Mouse (Mus musculus): ENCODE measurements around the gene Ifnar2. TPM values are rescaled to one million over a fixed set of nuclear protein-coding genes. Genes with fewer than 3 reads are reported as not detected.

Ifnar2 gene
- polyA plus RNA-seq, 1 experiment from 2014 or later = 29.9 TPM

DNA sequence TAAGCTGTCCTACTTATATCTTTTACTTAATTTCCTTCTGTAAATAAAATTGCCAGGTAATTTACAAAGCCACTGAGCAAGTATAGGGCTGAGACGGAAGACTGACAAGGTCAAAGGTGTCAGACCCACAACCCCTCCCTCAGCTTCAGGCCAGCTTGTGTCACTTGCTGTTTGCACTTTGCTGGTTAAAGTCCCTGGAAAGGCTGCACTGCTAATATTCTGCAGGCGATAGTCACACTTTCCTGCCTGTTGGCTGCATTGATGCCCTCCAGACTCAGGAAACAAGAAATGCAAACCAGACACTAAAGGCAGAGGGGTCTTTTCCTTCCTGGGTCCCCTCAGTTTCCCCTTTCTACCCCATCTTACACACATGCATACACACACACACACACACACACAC lies 10.6 kb upstream of the Ifnar2 start:
- WGBS = 74% methylated on average over 2 of the region's 2 CpGs
- Histone ChIP-seq H3K36me3 (replicated peaks) (no peaks in the 10 kb centered on the region), H3K27ac (no peak overlapping the region), H3K4me3 (replicated peaks) (no peak overlapping the region), H3K9ac (no peak overlapping the region), H3K9me3 (no peaks in the 10 kb centered on the region), H3K4me1 (0 out of 2 replicates have a peak, but pooled peaks cover 2% of the 10 kb centered on the region), H3K4me2 (no peak overlapping the region), H3K27me3 (peaks cover 5% of the 10 kb centered on the region)
- no peak for ATAC-seq (ENCODE audit: low FRiP score)

DNA sequence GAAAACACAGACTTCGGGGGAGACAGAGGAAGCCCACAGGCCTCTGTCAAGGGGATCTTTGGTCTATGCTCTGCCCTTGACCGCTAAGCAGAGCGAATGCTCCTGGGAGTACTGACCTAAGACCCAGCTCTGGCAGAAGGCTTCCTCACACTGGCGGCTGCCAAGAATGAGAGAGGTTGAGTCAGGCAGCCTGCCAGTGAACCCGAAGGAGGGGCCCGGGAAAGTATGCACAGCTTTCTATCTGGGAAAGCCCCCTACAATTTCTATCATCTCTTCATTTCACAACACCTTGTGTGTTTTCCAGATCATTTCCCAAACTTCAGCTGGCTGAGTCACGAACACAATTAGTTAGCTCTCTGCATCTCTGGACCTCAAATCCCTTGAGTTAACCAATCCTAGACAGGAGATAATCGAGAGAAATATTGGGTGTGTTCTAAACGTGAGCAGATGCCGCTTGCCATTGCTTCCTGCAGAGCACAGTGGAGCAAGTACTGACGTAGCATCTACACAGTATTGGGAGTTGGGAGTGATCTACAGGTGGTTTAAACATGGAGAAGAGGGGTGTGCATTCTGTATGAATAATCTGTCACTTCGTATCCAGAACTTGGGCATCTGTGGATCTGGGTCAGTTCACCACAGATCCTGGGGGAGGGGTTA lies 9.8 kb upstream of the Ifnar2 start:
- no peak for ATAC-seq (ENCODE audit: low FRiP score)
- no peaks in the 10 kb centered on the region for H3K36me3 ChIP-seq (replicated peaks)
- no peaks in the 10 kb centered on the region for H3K9me3 ChIP-seq
- peaks cover 3% of the 10 kb centered on the region for H3K27me3 ChIP-seq
- H3K4me3 ChIP-seq (replicated peaks) = no peak overlapping the region
- 0 out of 2 replicates have a peak, but pooled peaks cover 2% of the 10 kb centered on the region for H3K4me1 ChIP-seq
- no peak overlapping the region for H3K4me2 ChIP-seq
- H3K27ac ChIP-seq = no peak overlapping the region
- 78% methylated on average over 12 of the region's 12 CpGs for WGBS
- no peak overlapping the region for H3K9ac ChIP-seq

GRCm38 (mm10) chr16:91363483-91363882 lies 9.1 kb upstream of the Ifnar2 start:
- H3K9ac ChIP-seq = no peak overlapping the region

DNA sequence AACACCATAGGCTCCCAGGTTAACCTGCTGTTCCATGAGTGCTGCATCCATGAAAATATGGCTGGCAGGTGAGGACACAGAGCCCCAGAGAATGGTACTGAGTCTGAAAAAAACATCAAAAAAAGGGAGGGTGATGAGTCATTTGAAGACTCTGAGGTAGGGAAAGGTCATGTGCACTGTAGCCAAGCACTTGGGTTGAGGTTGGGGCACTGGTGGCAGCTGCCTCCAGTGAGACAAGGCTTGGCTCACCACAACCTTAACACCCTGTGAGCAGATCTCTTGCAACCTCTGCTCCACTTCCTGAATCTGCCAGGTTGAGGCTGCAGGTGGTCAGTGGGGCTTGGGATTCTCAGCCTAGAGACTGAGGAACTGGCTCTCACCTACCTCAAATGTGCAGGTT lies 6.0 kb upstream of the Ifnar2 start:
- Histone ChIP-seq H3K9me3 (no peaks in the 10 kb centered on the region), H3K9ac (no peak overlapping the region), H3K4me3 (replicated peaks) (no peak overlapping the region), H3K4me1 (no peaks in the 10 kb centered on the region), H3K27me3 (no peaks in the 10 kb centered on the region; the same call in 1 of the 2 replicates), H3K27ac (no peak overlapping the region), H3K36me3 (replicated peaks) (no peaks in the 10 kb centered on the region), H3K4me2 (no peak overlapping the region)
- ATAC-seq (ENCODE audit: low FRiP score) = no peak

More at GRCm38 (mm10) chr16:91363483-91363882, 9.1 kb upstream of the Ifnar2 start:
- Histone ChIP-seq H3K27ac (0 out of 2 replicates have a peak overlapping the region, but pooled peaks have one; percentile 42), H3K4me2 (no peak overlapping the region), H3K36me3 (replicated peaks) (no peaks in the 10 kb centered on the region), H3K27me3 (no peaks in the 10 kb centered on the region; the same call in 1 of the 2 replicates), H3K4me3 (replicated peaks) (no peak overlapping the region), H3K9me3 (no peaks in the 10 kb centered on the region), H3K4me1 (0 out of 2 replicates have a peak, but pooled peaks cover 2% of the 10 kb centered on the region)
- no peak for ATAC-seq (ENCODE audit: low FRiP score)
- 38% methylated on average over 3 of the region's 3 CpGs for WGBS

- H3K4me2 ChIP-seq = no peak overlapping the region
- no peaks in the 10 kb centered on the region; the same call in 1 of the 2 replicates for H3K27me3 ChIP-seq
- no peaks in the 10 kb centered on the region for H3K9me3 ChIP-seq
- no peaks in the 10 kb centered on the region for H3K36me3 ChIP-seq (replicated peaks)
- no peak overlapping the region for H3K4me3 ChIP-seq (replicated peaks)
- 91% methylated on average over 2 of the region's 2 CpGs for WGBS
- H3K27ac ChIP-seq = no peak overlapping the region
- ATAC-seq (ENCODE audit: low FRiP score) = no peak
- H3K9ac ChIP-seq = no peak overlapping the region
- H3K4me1 ChIP-seq = no peaks in the 10 kb centered on the region
Observed at GRCm38 (mm10) chr16:91367066-91367465, 5.5 kb upstream of the Ifnar2 start.

GRCm38 (mm10) chr16:91373473-91374252 lies 1.1 kb downstream of the Ifnar2 start:
- WGBS = 42% methylated on average over 13 of the region's 13 CpGs
- Histone ChIP-seq H3K27me3 (no peaks in the 10 kb centered on the region), H3K9ac (peak overlapping the region; percentile 76), H3K27ac (peak overlapping the region; percentile 86), H3K9me3 (no peaks in the 10 kb centered on the region), H3K36me3 (replicated peaks) (peaks cover 10% of the 10 kb centered on the region; the same call in 1 of the 2 replicates), H3K4me2 (peak overlapping the region; percentile 70), H3K4me3 (replicated peaks) (peak overlapping the region; percentile 57), H3K4me1 (peaks cover 22% of the 10 kb centered on the region)
- no peak for ATAC-seq (ENCODE audit: low FRiP score)

- H3K27me3 ChIP-seq = no peaks in the 10 kb centered on the region
- WGBS = 89% methylated on average over 3 of the region's 3 CpGs
- ATAC-seq (ENCODE audit: low FRiP score) = no peak
- peaks cover 28% of the 10 kb centered on the region for H3K4me1 ChIP-seq
- no peak overlapping the region for H3K4me3 ChIP-seq (replicated peaks)
- no peak overlapping the region for H3K9ac ChIP-seq
- no peaks in the 10 kb centered on the region for H3K9me3 ChIP-seq
- peaks cover 10% of the 10 kb centered on the region; the same call in 1 of the 2 replicates for H3K36me3 ChIP-seq (replicated peaks)
- peak overlapping the region; percentile 70; the same call in 1 of the 2 replicates for H3K4me2 ChIP-seq
- no peak overlapping the region for H3K27ac ChIP-seq
Observed at GRCm38 (mm10) chr16:91374253-91374634, 1.7 kb downstream of the Ifnar2 start.

DNA sequence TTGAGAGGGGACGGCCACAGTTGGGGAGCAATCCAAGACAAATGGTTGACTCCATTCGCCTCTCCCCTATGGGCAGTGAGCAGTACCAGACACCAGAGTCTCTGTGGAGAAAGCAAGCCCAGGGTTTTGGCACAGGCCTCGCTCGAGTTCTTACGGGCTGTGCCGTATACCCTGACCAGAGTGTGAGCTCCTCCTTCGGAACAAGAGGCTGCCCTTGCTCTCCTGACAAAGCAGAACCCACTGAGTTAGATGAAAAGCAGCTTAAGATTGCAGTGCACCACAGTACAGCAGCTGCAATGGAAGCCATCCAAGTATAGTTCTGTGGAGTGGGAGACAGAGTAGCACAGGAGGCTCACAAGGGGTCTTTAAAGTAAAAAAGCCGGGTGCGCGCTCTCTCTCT lies 4.1 kb downstream of the Ifnar2 start:
- Histone ChIP-seq H3K9ac (no peak overlapping the region), H3K27me3 (no peaks in the 10 kb centered on the region), H3K4me3 (replicated peaks) (no peak overlapping the region), H3K4me2 (no peak overlapping the region), H3K4me1 (peaks cover 29% of the 10 kb centered on the region), H3K9me3 (no peaks in the 10 kb centered on the region), H3K27ac (peak overlapping the region; percentile 36; the same call in 1 of the 2 replicates), H3K36me3 (replicated peaks) (peaks cover 10% of the 10 kb centered on the region; the same call in 1 of the 2 replicates)
- ATAC-seq (ENCODE audit: low FRiP score) = no peak
- WGBS = 92% methylated on average over 10 of the region's 10 CpGs

DNA sequence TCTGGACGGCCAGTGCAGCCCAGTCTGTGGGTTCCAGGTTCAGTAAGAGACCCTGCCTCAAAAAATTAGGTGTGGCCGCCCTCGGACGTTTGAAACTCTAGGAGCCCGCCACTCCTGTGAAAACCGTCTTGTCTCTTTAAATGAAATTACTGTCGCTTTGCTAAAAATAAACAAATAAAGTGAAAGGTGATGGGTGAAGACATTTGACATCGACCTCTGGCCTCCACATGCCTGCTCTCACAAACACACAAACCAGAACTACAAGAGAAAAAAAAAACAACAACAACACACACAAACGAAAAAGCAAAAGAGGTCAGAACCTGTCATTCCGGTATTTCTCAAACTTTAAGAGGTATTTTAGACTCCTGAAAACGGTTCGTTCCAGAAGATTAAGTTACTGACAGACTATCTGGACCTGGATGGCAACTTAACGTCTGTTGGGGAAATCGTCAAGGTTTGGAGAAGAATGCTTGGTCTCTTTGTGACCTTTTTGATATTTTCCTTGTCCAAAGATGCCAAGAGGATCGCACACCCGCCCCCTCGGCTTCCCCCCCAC lies 5.9 kb downstream of the Ifnar2 start:
- Histone ChIP-seq H3K36me3 (replicated peaks) (peaks cover 10% of the 10 kb centered on the region; the same call in 1 of the 2 replicates), H3K27me3 (no peaks in the 10 kb centered on the region), H3K9ac (no peak overlapping the region), H3K27ac (0 out of 2 replicates have a peak overlapping the region, but pooled peaks have one; percentile 4), H3K4me1 (peaks cover 21% of the 10 kb centered on the region), H3K4me3 (replicated peaks) (no peak overlapping the region), H3K9me3 (no peaks in the 10 kb centered on the region), H3K4me2 (no peak overlapping the region)
- WGBS = 67% methylated on average over 17 of the region's 17 CpGs
- ATAC-seq (ENCODE audit: low FRiP score) = no peak

- peaks cover 16% of the 10 kb centered on the region for H3K4me1 ChIP-seq
- H3K9me3 ChIP-seq = no peaks in the 10 kb centered on the region
- H3K9ac ChIP-seq = no peak overlapping the region
- H3K27ac ChIP-seq = peak overlapping the region; percentile 4; the same call in 1 of the 2 replicates
- H3K36me3 ChIP-seq (replicated peaks) = peaks cover 11% of the 10 kb centered on the region; the same call in 1 of the 2 replicates
- H3K4me2 ChIP-seq = no peak overlapping the region
- no peaks in the 10 kb centered on the region for H3K27me3 ChIP-seq
- no peak overlapping the region for H3K4me3 ChIP-seq (replicated peaks)
- WGBS = 15% methylated on average over 9 of the region's 9 CpGs
- ATAC-seq (ENCODE audit: low FRiP score) = peak; percentile 55; the same call in 1 of the 2 replicates
Observed at GRCm38 (mm10) chr16:91378991-91379390, 6.4 kb downstream of the Ifnar2 start.

DNA sequence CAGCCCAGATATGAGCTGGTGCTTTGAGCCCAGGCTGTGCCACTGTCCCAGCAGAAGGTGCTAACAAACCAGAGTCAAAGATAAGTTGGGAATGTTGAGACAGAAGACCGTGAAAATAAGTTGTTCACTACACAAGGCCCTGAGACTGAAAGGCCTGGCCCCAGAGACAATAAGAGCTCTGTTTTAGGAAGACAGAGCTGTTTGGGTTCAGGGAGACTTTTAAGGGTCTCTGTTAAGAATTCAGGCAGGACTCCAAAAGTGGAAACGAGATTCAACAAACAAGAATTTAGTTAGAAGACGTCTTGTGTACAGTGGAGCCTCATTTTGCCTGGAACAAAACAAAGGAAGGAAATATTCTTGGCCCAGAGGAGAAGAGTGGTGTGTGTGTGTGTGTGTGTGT lies 6.8 kb downstream of the Ifnar2 start:
- 25% methylated on average over 3 of the region's 3 CpGs for WGBS
- Histone ChIP-seq H3K9me3 (no peaks in the 10 kb centered on the region), H3K4me2 (no peak overlapping the region), H3K4me3 (replicated peaks) (no peak overlapping the region), H3K36me3 (replicated peaks) (peaks cover 15% of the 10 kb centered on the region; the same call in 1 of the 2 replicates), H3K27ac (peak overlapping the region; percentile 4; the same call in 1 of the 2 replicates), H3K4me1 (peaks cover 12% of the 10 kb centered on the region), H3K9ac (no peak overlapping the region), H3K27me3 (no peaks in the 10 kb centered on the region)
- no peak for ATAC-seq (ENCODE audit: low FRiP score)

DNA sequence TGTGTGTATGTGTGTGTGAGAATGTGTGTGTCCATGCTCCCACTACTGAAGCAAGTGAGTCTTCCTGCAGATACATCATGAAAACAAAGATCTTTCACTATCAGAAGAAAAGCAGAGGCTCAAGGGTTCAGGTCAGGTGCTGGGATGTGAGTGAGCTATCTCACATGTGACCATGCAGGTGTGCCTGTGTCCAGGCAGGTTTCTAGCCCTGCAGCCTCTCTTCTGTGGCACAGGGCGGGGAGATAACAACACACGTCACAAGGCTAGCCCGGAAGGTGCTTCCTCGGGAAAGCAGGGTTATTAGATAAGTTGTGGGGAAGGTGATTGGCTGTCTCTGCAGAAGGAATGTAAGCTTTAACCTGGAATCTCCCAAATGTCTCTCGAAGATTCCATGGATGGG lies 7.6 kb downstream of the Ifnar2 start:
- H3K9me3 ChIP-seq = no peaks in the 10 kb centered on the region
- no peak overlapping the region for H3K4me3 ChIP-seq (replicated peaks)
- 90% methylated on average over 5 of the region's 5 CpGs for WGBS
- H3K4me1 ChIP-seq = peaks cover 9% of the 10 kb centered on the region
- no peak overlapping the region for H3K27ac ChIP-seq
- no peak for ATAC-seq (ENCODE audit: low FRiP score)
- H3K4me2 ChIP-seq = no peak overlapping the region
- no peaks in the 10 kb centered on the region for H3K27me3 ChIP-seq
- H3K36me3 ChIP-seq (replicated peaks) = peaks cover 17% of the 10 kb centered on the region; the same call in 1 of the 2 replicates
- no peak overlapping the region for H3K9ac ChIP-seq

Data from forebrain, embryonic 12.5 days (tissue).